27 mouse cellular contexts compared by ENCODE assay signal in genomic region chr17:11765581-11765980, GRCm38 (mm10).
"Had no signal": no experiment of that assay in that cellular context is flagged by ENCODE, and none has a peak within 500 bp of the region (broad histone marks: within the 10 kb centered on the region; RNA-seq: fewer than 3 reads in every experiment).

No protein-coding gene starts in this region.

- H3K27me3 ChIP-seq: hindbrain, embryonic 12.5 days; intestine, embryonic 15.5 days; limb, embryonic 12.5 days; liver, embryonic 13.5 days had no signal

- H3K4me2 ChIP-seq: heart, embryonic 12.5 days; hindbrain, embryonic 12.5 days; hindbrain, embryonic 14.5 days; intestine, embryonic 15.5 days; limb, embryonic 12.5 days; liver, embryonic 11.5 days; liver, embryonic 13.5 days had no signal

- H3K9me3 ChIP-seq: heart, embryonic 10.5 days; heart, embryonic 12.5 days; hindbrain, embryonic 10.5 days; hindbrain, embryonic 12.5 days; intestine, embryonic 15.5 days; liver, embryonic 13.5 days had no signal

- H3K27ac ChIP-seq: gastrocnemius, adult 2 months; heart, embryonic 10.5 days; hindbrain, embryonic 10.5 days; hindbrain, embryonic 12.5 days; hindbrain, embryonic 14.5 days; intestine, embryonic 15.5 days; layer of hippocampus, adult 2 months; limb, embryonic 12.5 days; liver, embryonic 13.5 days had no signal

- H3K4me3 ChIP-seq: gastrocnemius, adult 2 months; heart, embryonic 10.5 days; heart, embryonic 12.5 days; hindbrain, embryonic 10.5 days; hindbrain, embryonic 12.5 days; intestine, embryonic 15.5 days; layer of hippocampus, adult 2 months; limb, embryonic 12.5 days; liver, embryonic 13.5 days had no signal

- H3K36me3 ChIP-seq: heart, embryonic 10.5 days; heart, embryonic 12.5 days; hindbrain, embryonic 10.5 days; hindbrain, embryonic 12.5 days; intestine, embryonic 15.5 days; limb, embryonic 12.5 days; liver, embryonic 13.5 days had no signal

- H3K9ac ChIP-seq: heart, embryonic 12.5 days; hindbrain, embryonic 12.5 days; hindbrain, embryonic 14.5 days; intestine, embryonic 15.5 days; limb, embryonic 12.5 days; liver, embryonic 13.5 days had no signal

- H3K4me1 ChIP-seq: heart, embryonic 10.5 days; heart, embryonic 12.5 days; intestine, embryonic 15.5 days; liver, embryonic 13.5 days had no signal

- ATAC-seq: hindbrain, embryonic 16.5 days; inflammation-experienced regulatory T-cells, adult 6 months; intestine, embryonic 15.5 days; intestine, postnatal 0 days had no signal

- DNase-seq: gastrocnemius, adult 2 months; gastrocnemius, postnatal 10 days; gastrocnemius, postnatal 25 days; heart, adult 18-20 months; heart, postnatal 10 days; heart, postnatal 4 days; kidney, adult 18-20 months; kidney, adult 8-10 months; kidney, postnatal 10 days; kidney, postnatal 25 days; kidney, postnatal 4 days; layer of hippocampus, postnatal 36 days; left cerebral cortex, postnatal 4 days; liver; liver, embryonic 13.5 days had no signal
